Mouse (Mus musculus) megakaryocyte, embryonic 14.5 days (primary cell): Measurements from ENCODE around the gene Acot7. TPM values are rescaled to one million over a fixed set of nuclear protein-coding genes. Genes with fewer than 3 reads are reported as not detected.

Experiments used
- H3K27me3 ChIP-seq: replicated peaks from 2 replicates; pipeline ENCODE3; 2012; ENCODE audit warnings: inconsistent platforms
- H3K36me3 ChIP-seq: replicated peaks from 2 replicates; pipeline ENCODE3; 2012; ENCODE audit warnings: low read length, inconsistent platforms, mixed read lengths
- H3K4me1 ChIP-seq: 2 replicates; pipeline ENCODE4 v1.6.1; 2012; ENCODE audit warnings: inconsistent platforms
- H3K4me3 ChIP-seq: replicated peaks from 2 replicates; pipeline ENCODE3; 2012; ENCODE audit warnings: moderate library complexity, mild to moderate bottlenecking, inconsistent platforms
- H3K9me3 ChIP-seq: 2 replicates; pipeline ENCODE4 v1.6.1; 2012; ENCODE audit warnings: inconsistent platforms
- FLI1 ChIP-seq: IDR thresholded peaks from 2 replicates; pipeline ENCODE4 v1.6.1; 2012; ENCODE audit warnings: low read length, inconsistent platforms, mixed read lengths
- GATA1 ChIP-seq: IDR thresholded peaks from 3 replicates; pipeline ENCODE4 v1.6.1; 2012; ENCODE audit warnings: mixed read lengths, low read length, inconsistent platforms, borderline replicate concordance
- polyA plus RNA-seq: library from polyadenylated mRNA; stranded (reverse); fragments of >175 nt; gene quantifications from 2 replicates; pipeline ENCODE4 v1.2.3, GENCODE M21; 2012; ENCODE audit warnings: low replicate concordance; ENCODE audit not compliant: insufficient read depth

Gene Acot7
- polyA plus RNA-seq, 1 experiment: 103 TPM

DNA sequence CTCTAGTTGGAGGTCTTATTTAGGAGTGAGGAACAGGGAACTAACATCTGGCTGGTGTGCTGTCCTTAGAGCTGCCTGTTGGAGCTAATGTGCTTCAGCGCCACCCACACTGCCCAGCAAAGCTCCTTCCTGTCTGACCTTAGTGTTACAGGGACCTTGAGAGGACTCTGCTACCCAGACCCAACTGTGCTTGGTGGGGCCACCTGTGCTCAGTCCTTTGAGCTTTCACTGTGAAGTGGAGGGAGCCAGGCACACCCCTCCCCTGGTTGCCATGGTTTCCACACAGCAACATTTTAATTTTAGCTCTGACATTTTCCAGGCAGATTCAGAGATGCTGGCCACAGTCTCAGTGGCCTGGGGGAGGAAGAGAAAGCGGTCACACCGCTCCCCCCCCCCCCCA, 25.0 kb downstream of the Acot7 start:
- TF ChIP-seq GATA1 (no peak), FLI1 (no peak)
- Histone ChIP-seq H3K4me1 (peaks cover 96% of the 10 kb centered on the region), H3K4me3 (no peak overlapping the region), H3K36me3 (peaks cover 46% of the 10 kb centered on the region), H3K27me3 (no peaks in the 10 kb centered on the region), H3K9me3 (no peaks in the 10 kb centered on the region)

DNA sequence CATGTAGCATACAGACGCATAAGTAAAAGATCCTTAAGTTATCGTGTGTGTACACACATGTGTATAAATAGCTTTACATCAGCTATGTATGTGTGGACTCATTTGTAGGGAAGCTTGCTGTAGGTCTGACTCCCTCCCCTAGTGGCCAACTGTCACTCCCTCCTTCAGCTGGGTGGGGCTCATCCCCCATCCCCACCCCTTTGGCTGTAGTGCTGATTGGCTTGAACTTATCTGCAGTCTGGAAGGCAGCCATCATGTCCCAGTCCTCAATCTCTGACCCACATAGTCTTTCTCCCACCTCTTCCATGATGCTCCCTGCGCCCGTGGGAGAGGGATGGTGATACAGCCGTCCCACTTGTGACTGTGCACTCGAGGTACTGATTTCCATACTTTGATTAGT, 26.7 kb downstream of the Acot7 start:
- H3K27me3 ChIP-seq: no peaks in the 10 kb centered on the region
- no peaks in the 10 kb centered on the region for H3K9me3 ChIP-seq
- H3K4me1 ChIP-seq: peaks cover 96% of the 10 kb centered on the region
- peaks cover 54% of the 10 kb centered on the region for H3K36me3 ChIP-seq
- TF ChIP-seq GATA1: no peak
- TF ChIP-seq FLI1: no peak
- H3K4me3 ChIP-seq: no peak overlapping the region

DNA sequence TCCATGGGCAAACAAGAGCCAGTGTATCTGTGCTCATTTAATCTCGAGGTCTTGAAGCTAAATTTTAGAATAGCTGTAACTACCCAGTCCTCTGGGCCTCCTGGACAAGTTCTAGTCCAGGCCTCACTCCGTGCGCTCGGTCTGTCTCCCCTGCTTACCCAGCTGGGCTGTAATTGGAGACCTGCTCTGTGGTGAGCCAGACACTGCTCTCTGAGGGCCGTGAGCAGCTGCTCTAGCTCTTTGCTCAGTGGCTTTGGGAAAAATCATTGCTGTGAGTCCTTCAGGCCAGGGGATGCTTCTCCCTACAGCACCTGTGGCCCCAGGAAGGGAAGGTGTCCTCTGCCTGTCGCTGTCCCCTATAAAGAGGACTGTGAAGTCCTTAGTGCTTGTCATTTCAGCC, 28.3 kb downstream of the Acot7 start:
- peaks cover 91% of the 10 kb centered on the region for H3K4me1 ChIP-seq
- TF ChIP-seq FLI1 (no peak), GATA1 (no peak)
- no peak overlapping the region for H3K4me3 ChIP-seq
- H3K27me3 ChIP-seq: no peaks in the 10 kb centered on the region
- H3K36me3 ChIP-seq: peaks cover 54% of the 10 kb centered on the region
- H3K9me3 ChIP-seq: no peaks in the 10 kb centered on the region

DNA sequence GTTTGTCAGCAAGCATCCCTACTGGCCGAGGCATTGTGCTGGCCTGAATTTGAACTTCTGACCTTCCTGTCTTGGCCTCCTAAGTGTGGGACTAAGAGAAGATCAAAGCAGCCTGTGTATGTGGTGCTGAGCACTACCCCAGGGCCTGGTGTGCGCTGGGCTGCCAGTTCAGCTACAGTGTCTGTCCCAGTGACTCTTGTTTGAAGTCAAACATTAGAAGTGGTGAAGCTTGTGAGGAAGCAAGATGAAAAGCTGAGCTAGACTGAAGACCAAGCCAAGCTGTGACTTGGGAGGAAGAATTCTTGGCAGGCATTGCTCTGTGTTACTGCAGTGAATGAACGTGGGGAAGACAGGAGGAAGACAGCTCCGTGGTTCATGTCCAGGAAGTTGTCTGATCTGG, 31.7 kb downstream of the Acot7 start:
- Histone ChIP-seq H3K4me1 (peaks cover 90% of the 10 kb centered on the region), H3K4me3 (peak overlapping the region; percentile 21), H3K27me3 (no peaks in the 10 kb centered on the region), H3K36me3 (peaks cover 58% of the 10 kb centered on the region), H3K9me3 (no peaks in the 10 kb centered on the region)
- no peak for TF ChIP-seq GATA1
- no peak for TF ChIP-seq FLI1

DNA sequence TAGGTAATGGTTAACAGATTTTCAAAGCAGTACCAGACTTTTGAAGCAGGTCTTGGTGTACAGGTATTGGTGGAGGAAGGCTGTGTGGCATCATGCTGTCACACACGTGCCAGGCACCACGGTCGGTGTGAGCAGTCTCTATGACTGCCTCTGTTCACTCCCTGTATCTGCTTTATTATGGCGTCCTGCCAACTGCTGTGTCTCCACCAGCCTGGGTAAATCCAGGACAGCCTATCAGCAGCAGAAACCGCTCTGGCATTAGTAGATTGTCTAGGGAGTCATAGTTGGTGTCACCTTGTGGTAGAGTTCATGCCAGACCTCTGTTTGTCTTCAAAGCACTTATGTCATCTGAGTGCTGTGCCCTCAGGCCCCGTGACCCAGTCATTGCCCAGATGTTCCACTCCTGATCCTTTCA, 34.2 kb downstream of the Acot7 start:
- no peak overlapping the region for H3K4me3 ChIP-seq
- TF ChIP-seq FLI1 (no peak), GATA1 (no peak)
- H3K4me1 ChIP-seq: peaks cover 70% of the 10 kb centered on the region
- no peaks in the 10 kb centered on the region for H3K27me3 ChIP-seq
- H3K9me3 ChIP-seq: no peaks in the 10 kb centered on the region
- peaks cover 62% of the 10 kb centered on the region for H3K36me3 ChIP-seq

DNA sequence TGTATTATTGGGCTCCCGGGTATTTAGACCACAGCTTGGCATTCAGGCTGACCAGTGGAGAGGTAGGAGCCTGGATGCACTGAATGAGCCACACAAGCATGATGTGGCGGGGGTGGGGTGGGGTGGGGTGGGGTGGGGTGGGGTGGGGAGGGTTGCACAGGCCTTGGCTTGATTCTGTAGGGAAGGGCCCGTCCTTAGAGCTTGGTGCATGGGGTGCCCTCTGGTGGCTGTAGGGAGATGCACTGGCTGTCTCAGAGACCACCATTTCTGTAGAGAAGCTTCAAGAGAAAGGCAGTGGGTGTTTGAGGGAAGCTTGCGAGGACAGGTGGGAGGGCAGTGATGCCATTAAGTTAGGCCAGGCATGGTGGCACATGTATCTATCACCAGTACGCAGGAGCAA, 34.6 kb downstream of the Acot7 start:
- no peaks in the 10 kb centered on the region for H3K9me3 ChIP-seq
- peaks cover 63% of the 10 kb centered on the region for H3K36me3 ChIP-seq
- H3K4me3 ChIP-seq: no peak overlapping the region
- H3K4me1 ChIP-seq: peaks cover 66% of the 10 kb centered on the region
- no peak for TF ChIP-seq FLI1
- no peaks in the 10 kb centered on the region for H3K27me3 ChIP-seq

DNA sequence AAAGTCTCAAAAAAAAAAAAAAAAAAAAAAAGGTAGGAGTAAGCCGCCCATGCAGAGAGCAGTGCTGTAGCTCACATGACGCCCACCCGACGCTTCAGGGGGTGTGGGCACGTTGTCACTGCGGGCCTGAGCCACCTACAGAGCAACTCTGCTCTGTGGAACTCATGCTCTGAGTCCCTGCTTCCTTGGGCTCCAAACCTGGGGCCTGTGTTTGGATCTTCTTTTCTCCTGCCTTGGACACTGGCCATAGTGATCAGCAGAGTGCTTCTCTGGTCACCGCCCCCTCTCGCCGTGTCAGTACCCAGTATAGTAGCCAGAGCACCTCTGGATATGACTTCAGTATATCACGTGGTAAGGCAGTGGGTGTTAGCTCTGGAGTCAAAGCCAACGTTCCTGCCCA, 35.0 kb downstream of the Acot7 start:
- Histone ChIP-seq H3K36me3 (peaks cover 67% of the 10 kb centered on the region), H3K9me3 (no peaks in the 10 kb centered on the region), H3K4me3 (no peak overlapping the region), H3K27me3 (no peaks in the 10 kb centered on the region), H3K4me1 (peaks cover 62% of the 10 kb centered on the region)
- TF ChIP-seq FLI1: no peak
- no peak for TF ChIP-seq GATA1

DNA sequence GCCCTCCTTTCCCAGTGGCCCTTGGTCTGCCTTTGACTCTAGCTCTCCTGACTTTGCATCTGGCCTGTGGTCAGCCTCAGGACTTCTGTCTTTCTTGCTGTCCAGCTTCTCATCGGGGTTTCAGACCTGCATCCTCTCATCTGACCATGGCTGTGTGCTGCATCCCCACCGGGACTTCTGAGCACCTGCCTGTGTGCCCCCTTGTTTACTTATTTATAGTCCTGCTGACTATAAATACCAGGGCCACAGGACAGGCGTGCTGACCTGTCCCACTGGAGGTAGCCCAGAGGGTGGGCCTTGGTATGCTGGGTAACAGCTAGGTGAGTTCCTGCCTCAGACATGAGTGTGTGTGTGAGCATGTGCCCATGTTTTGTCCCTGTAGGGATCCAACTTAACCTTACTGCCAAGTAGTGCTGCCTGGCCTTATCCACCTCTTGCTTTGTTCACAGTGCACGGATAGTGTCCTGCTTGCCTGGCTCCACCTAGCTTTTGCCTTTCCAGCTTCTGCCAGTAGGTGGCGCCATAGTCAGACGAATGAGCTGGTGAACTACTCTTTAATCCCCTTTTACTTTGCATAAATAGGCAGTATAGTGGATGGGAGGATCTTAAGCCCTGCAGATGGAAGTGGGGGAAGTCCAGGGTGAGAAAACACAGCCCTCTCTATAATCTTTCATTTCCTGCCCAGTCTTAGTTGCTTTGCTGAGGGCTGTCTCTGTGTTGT, 36.0 kb downstream of the Acot7 start:
- peaks cover 72% of the 10 kb centered on the region for H3K36me3 ChIP-seq
- no peaks in the 10 kb centered on the region for H3K9me3 ChIP-seq
- TF ChIP-seq GATA1: no peak
- peaks cover 54% of the 10 kb centered on the region for H3K4me1 ChIP-seq
- H3K27me3 ChIP-seq: no peaks in the 10 kb centered on the region
- H3K4me3 ChIP-seq: peak overlapping the region; percentile 15

DNA sequence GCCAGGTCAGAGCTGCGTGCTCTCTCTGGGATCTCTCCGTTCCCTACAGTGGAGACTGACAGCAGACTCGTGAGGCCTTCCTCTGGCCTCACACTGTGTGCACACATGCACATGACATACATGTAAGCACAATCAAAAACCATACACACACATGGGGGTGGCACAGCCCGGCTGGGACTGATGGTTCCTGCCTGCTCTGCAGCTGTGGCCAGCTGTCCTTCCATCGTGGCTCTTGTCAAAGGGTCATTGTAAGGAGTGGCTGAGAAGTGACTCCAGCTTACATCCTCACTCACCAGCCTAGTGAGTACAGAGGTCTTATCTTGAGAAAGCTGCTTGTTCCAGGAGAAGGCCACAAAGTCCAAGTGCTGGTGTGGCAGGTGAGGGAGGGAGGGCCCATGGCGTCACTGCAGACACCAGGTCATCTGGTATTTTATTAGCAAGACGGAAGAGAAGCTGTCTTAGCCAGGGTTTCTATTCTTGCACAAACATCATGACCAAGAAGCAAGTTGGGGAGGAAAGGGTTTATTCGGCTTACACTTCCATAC, 37.0 kb downstream of the Acot7 start:
- TF ChIP-seq GATA1: no peak
- no peak for TF ChIP-seq FLI1
- Histone ChIP-seq H3K4me3 (no peak overlapping the region), H3K36me3 (peaks cover 74% of the 10 kb centered on the region)

DNA sequence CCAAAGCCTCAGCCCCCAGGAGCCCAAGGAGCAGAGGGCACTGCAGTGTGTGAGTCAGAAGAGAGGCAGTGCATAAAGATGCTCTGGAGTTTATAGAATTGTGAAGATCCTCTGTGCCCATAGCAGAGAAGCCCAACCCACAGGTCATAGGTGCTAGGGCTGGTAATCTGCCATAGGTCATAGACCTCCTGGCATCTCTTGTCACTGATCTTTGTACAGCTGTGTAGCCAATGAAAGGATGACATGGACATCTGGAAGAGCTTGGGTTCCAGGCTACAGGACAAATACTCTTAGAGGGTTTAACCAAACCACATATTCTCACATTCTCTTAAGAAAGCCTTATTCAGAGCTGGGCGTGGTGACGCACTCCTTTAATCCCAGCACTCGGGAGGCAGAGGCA, 41.7 kb downstream of the Acot7 start:
- TF ChIP-seq GATA1 (no peak), FLI1 (no peak)
- Histone ChIP-seq H3K9me3 (no peaks in the 10 kb centered on the region), H3K4me1 (peaks cover 24% of the 10 kb centered on the region), H3K4me3 (no peak overlapping the region), H3K27me3 (no peaks in the 10 kb centered on the region), H3K36me3 (peaks cover 86% of the 10 kb centered on the region)

More for the DNA sequence above, 37.0 kb downstream of the Acot7 start:
- Histone ChIP-seq H3K9me3 (no peaks in the 10 kb centered on the region), H3K4me1 (peaks cover 44% of the 10 kb centered on the region), H3K27me3 (no peaks in the 10 kb centered on the region)
